In the genomic region with DNA sequence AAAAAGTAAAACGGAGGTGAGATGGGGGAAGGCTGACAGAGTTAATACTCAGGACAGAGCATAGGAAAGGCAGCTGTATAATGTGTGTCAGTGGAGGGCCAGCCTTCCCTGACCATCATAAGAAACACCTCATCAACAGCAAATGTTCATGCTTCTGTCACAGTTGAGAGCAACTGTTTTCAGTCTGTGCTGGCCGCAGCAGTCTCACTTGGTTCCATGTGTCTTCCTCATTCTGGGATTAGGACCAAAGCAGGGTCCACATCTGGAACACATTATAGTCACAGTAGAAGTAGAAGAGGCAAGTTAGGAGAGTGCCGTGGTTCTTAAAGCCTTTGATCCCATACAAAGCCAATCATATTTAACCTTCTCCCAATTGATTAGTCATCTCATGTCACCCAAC, we compare ENCODE assay signal across 27 mouse cellular contexts.
DNase-seq lines count a peak whose midpoint lies in the region; ATAC-seq lines count a peak whose summit lies in the region.
"Had no signal": no experiment of that assay in that cellular context is flagged by ENCODE, and none has a peak within 500 bp of the region (broad histone marks: within the 10 kb centered on the region; RNA-seq: fewer than 3 reads in every experiment).

No protein-coding gene starts in this region.

- WGBS in lung, embryonic 15.5 days: 45% methylated on average over 3 of the region's 3 CpGs
- 82% methylated on average over 3 of the region's 3 CpGs for WGBS in kidney, embryonic 15.5 days

- peak; percentile 77; the same call in 1 of the 2 replicates for ATAC-seq in lung, embryonic 15.5 days (ENCODE audit: borderline replicate concordance, extremely low read depth, low FRiP score, low TSS enrichment)
- no peak for ATAC-seq in kidney, embryonic 15.5 days (replicated peaks; ENCODE audit: low FRiP score)
- ATAC-seq: activated CD4-positive, CD25-positive, alpha-beta regulatory T cell, adult 4 months; forebrain, embryonic 16.5 days; hindbrain, postnatal 0 days; Patski had no signal

- no peak for DNase-seq in lung, adult 18-20 months
- DNase-seq in embryo, embryonic 11.5 days (ENCODE audit: low read depth, low spot score): peak; percentile 14
- peak; percentile 35 for DNase-seq in hindlimb bud, embryonic 11.5 days (ENCODE audit: extremely low spot score, low read depth, low spot score)
- peak; percentile 11 to 68 for DNase-seq in lung, postnatal 4 days
- no peak for DNase-seq in right cerebral cortex, postnatal 4 days
- DNase-seq in spleen, postnatal 14 days (ENCODE audit: low spot score in 2 of 2): no peak
- DNase-seq: adrenal gland, postnatal 14 days; cerebellum, adult 11-12 months; cerebellum, postnatal 25 days; kidney, adult 18-20 months; kidney, postnatal 10 days; left cerebral cortex, postnatal 4 days; midbrain, embryonic 14.5 days; thymus, adult 18-20 months had no signal

- H3K4me2 ChIP-seq in lung, embryonic 15.5 days: no peak overlapping the region
- no peak overlapping the region for H3K4me2 ChIP-seq in kidney, embryonic 15.5 days
- H3K4me2 ChIP-seq: embryonic facial prominence, embryonic 15.5 days; neural tube, embryonic 13.5 days; stomach, embryonic 15.5 days had no signal

- no peaks in the 10 kb centered on the region for H3K4me1 ChIP-seq in lung, embryonic 15.5 days
- H3K4me1 ChIP-seq in kidney, embryonic 15.5 days: no peaks in the 10 kb centered on the region
- H3K4me1 ChIP-seq: hindbrain, embryonic 10.5 days; neural tube, embryonic 13.5 days; stomach, embryonic 15.5 days had no signal

- no peaks in the 10 kb centered on the region for H3K36me3 ChIP-seq in lung, embryonic 15.5 days
- H3K36me3 ChIP-seq in kidney, embryonic 15.5 days: no peaks in the 10 kb centered on the region
- H3K36me3 ChIP-seq: embryonic facial prominence, embryonic 15.5 days; heart, embryonic 10.5 days; hindbrain, embryonic 10.5 days; neural tube, embryonic 13.5 days; stomach, embryonic 15.5 days had no signal

- no peak overlapping the region for H3K9ac ChIP-seq in lung, embryonic 15.5 days
- no peak overlapping the region for H3K9ac ChIP-seq in kidney, embryonic 15.5 days
- H3K9ac ChIP-seq: embryonic facial prominence, embryonic 15.5 days; liver, embryonic 14.5 days; neural tube, embryonic 13.5 days; stomach, embryonic 15.5 days had no signal

- H3K4me3 ChIP-seq in lung, embryonic 15.5 days: no peak overlapping the region
- H3K4me3 ChIP-seq in kidney, embryonic 15.5 days (replicated peaks): no peak overlapping the region
- H3K4me3 ChIP-seq: embryonic facial prominence, embryonic 15.5 days; heart, embryonic 10.5 days; hindbrain, embryonic 10.5 days; layer of hippocampus, adult 2 months; neural tube, embryonic 13.5 days; stomach, embryonic 15.5 days had no signal

- H3K27ac ChIP-seq in lung, embryonic 15.5 days: no peak overlapping the region
- H3K27ac ChIP-seq in kidney, embryonic 15.5 days: no peak overlapping the region
- H3K27ac ChIP-seq: embryonic facial prominence, embryonic 15.5 days; heart, embryonic 10.5 days; hindbrain, embryonic 10.5 days; hindbrain, postnatal 0 days; layer of hippocampus, adult 2 months; liver, embryonic 14.5 days; neural tube, embryonic 13.5 days; stomach, embryonic 15.5 days had no signal

- no peaks in the 10 kb centered on the region for H3K9me3 ChIP-seq in lung, embryonic 15.5 days
- H3K9me3 ChIP-seq in kidney, embryonic 15.5 days (replicated peaks): no peaks in the 10 kb centered on the region
- H3K9me3 ChIP-seq: embryonic facial prominence, embryonic 15.5 days; heart, embryonic 10.5 days; hindbrain, embryonic 10.5 days; neural tube, embryonic 13.5 days; stomach, embryonic 15.5 days had no signal

- H3K27me3 ChIP-seq in lung, embryonic 15.5 days: no peaks in the 10 kb centered on the region
- H3K27me3 ChIP-seq in kidney, embryonic 15.5 days: no peaks in the 10 kb centered on the region
- H3K27me3 ChIP-seq: embryonic facial prominence, embryonic 15.5 days; neural tube, embryonic 13.5 days; Patski; stomach, embryonic 15.5 days had no signal

Comparison
In these comparisons a context has a peak if more than half of its experiments do, and no peak if none do; other contexts are left out.
1. DNase-seq: peak in embryo, embryonic 11.5 days (single experiment), hindlimb bud, embryonic 11.5 days (single experiment) and lung, postnatal 4 days (2 of 2); none in lung, adult 18-20 months (0 of 2), right cerebral cortex, postnatal 4 days (single experiment) and spleen, postnatal 14 days (0 of 2).